Mouse (Mus musculus): ENCODE results near the gene Surf1.

GRCm38 (mm10) chr2:26870666-26871065, 45.7 kb downstream of the Surf1 start:
- no peak for TF ChIP-seq POLR2A (IDR thresholded peaks at IDR 0.05; ENCODE audit: low read depth, low read length)
- TF ChIP-seq CTCF (IDR thresholded peaks at IDR 0.05; ENCODE audit: borderline replicate concordance, insufficient read depth, low read length) = no peak

Data from embryonic fibroblast, embryonic 13.5 days (primary cell).